Mouse (Mus musculus) limb, embryonic 14.5 days (tissue): ENCODE measurements around the gene Gck. TPM values are rescaled to one million over a fixed set of nuclear protein-coding genes. Genes with fewer than 3 reads are reported as not detected.
A peak's percentile ranks its signal among the peaks of the same experiment; 100 is the strongest.

ENCODE experiments used
- ATAC-seq: fragments of 200-750 bp; cut with Nextera tagmentation; 2 replicates; pipeline ENCODE4 v1.8.0; 2017; ENCODE audit warnings: low read depth, moderate number of reproducible peaks, moderate TSS enrichment; ENCODE audit not compliant: low FRiP score
- DNase-seq: peaks from one replicate; pipeline ENCODE4 v3.0.0-alpha.2; 2015; ENCODE audit warnings: low spot score
- H3K27ac ChIP-seq: fragments of 300-500 bp; sonication (generic); replicated peaks from 2 replicates; pipeline ENCODE4 v1.5.1; 2014; ENCODE audit warnings: low read depth, mild to moderate bottlenecking, low read length, moderate library complexity, mixed read lengths
- H3K27me3 ChIP-seq: fragments of 300-500 bp; sonication (generic); 2 replicates; pipeline ENCODE4 v1.6.1; 2014; ENCODE audit warnings: low read length, mixed read lengths; ENCODE audit not compliant: control insufficient read depth, insufficient read depth
- H3K36me3 ChIP-seq: fragments of 300-500 bp; sonication (generic); 2 replicates; pipeline ENCODE4 v1.6.1; 2014; ENCODE audit warnings: mild to moderate bottlenecking, low read length, moderate library complexity, mixed read lengths; ENCODE audit not compliant: control insufficient read depth, insufficient read depth
- H3K4me1 ChIP-seq: fragments of 300-500 bp; sonication (generic); 2 replicates; pipeline ENCODE4 v1.6.1; 2014; ENCODE audit warnings: antibody characterized with exemption, low read length, mixed read lengths; ENCODE audit not compliant: control insufficient read depth, insufficient read depth
- H3K4me2 ChIP-seq: fragments of 300-500 bp; sonication (generic); replicated peaks from 2 replicates; pipeline ENCODE4 v1.6.1; 2014; ENCODE audit warnings: low read depth, mild to moderate bottlenecking, low read length, moderate library complexity; ENCODE audit not compliant: severe bottlenecking
- H3K4me3 ChIP-seq: fragments of 300-500 bp; sonication (generic); replicated peaks from 2 replicates; pipeline ENCODE4 v1.5.1; 2014; ENCODE audit warnings: low read length
- H3K9ac ChIP-seq: fragments of 300-500 bp; sonication (generic); 2 replicates; pipeline ENCODE4 v1.6.1; 2014; ENCODE audit warnings: mild to moderate bottlenecking, low read depth, low read length, moderate library complexity; ENCODE audit not compliant: severe bottlenecking
- H3K9me3 ChIP-seq: fragments of 300-500 bp; sonication (generic); 2 replicates; pipeline ENCODE4 v1.6.1; 2016; ENCODE audit warnings: low read length; ENCODE audit not compliant: control insufficient read depth
- POLR2A ChIP-seq: fragments of 200-500 bp; IDR thresholded peaks from 2 replicates; pipeline ENCODE4 v1.8.0; 2012; ENCODE audit warnings: inconsistent platforms, mild to moderate bottlenecking, moderate library complexity, borderline replicate concordance; ENCODE audit not compliant: insufficient read depth, insufficient read length; ENCODE audit errors: extremely low read depth
- WGBS: fragments of 180-500 bp; shearing (Covaris S2); extraction: QIAGEN DNeasy Blood & Tissue Kit; methylation state at CpG from one replicate; pipeline ENCODE4 v1.1.7; 2014; 5-methylcytosine and 5-hydroxymethylcytosine counted together
- polyA plus RNA-seq, 2 experiments: library from polyadenylated mRNA; depleted of rRNA in 1 of 2; stranded (reverse) in 1 of 2; unstranded in 1 of 2; fragments of >200 nt; fragmentation: Nextera tagmentation in 1 of 2; extraction: Ambion mirVana in 1 of 2; gene quantifications; 2 replicates each; pipeline versions ENCODE4 v1.2.1 to v1.2.3; 2012 to 2014

Gck gene
- polyA plus RNA-seq, 2 experiments: 0.74 to 0.83 TPM

- Histone ChIP-seq H3K4me3 (no peak overlapping the region), H3K27me3 (no peaks in the 10 kb centered on the region), H3K9me3 (no peaks in the 10 kb centered on the region), H3K4me1 (no peaks in the 10 kb centered on the region), H3K36me3 (no peaks in the 10 kb centered on the region), H3K4me2 (no peak overlapping the region), H3K9ac (no peak overlapping the region), H3K27ac (no peak overlapping the region)
- DNase-seq (no peak), ATAC-seq (no peak)
- WGBS: 96% methylated on average over 2 of the region's 2 CpGs
- TF ChIP-seq POLR2A: no peak
Measured at GRCm38 (mm10) chr11:5980108-5980507, 30.2 kb upstream of the Gck start.

- no peak for TF ChIP-seq POLR2A
- 83% methylated on average over 7 of the region's 7 CpGs for WGBS
- no peaks in the 10 kb centered on the region for H3K4me1 ChIP-seq
- H3K4me2 ChIP-seq: no peak overlapping the region
- no peak overlapping the region for H3K27ac ChIP-seq
- no peak for ATAC-seq
- no peaks in the 10 kb centered on the region for H3K27me3 ChIP-seq
- H3K36me3 ChIP-seq: no peaks in the 10 kb centered on the region
- H3K9me3 ChIP-seq: no peaks in the 10 kb centered on the region
- H3K9ac ChIP-seq: no peak overlapping the region
- H3K4me3 ChIP-seq: no peak overlapping the region
- no peak for DNase-seq
Measured at GRCm38 (mm10) chr11:5979088-5979487, 29.2 kb upstream of the Gck start.

- TF ChIP-seq POLR2A: no peak
- Histone ChIP-seq H3K9me3 (no peaks in the 10 kb centered on the region), H3K4me3 (no peak overlapping the region), H3K9ac (no peak overlapping the region), H3K27ac (no peak overlapping the region), H3K36me3 (no peaks in the 10 kb centered on the region), H3K27me3 (no peaks in the 10 kb centered on the region), H3K4me1 (no peaks in the 10 kb centered on the region; the same call in 1 of the 2 replicates), H3K4me2 (no peak overlapping the region)
- 8% methylated on average over 8 of the region's 9 CpGs for WGBS
- ATAC-seq: no peak
- DNase-seq: no peak
Measured at GRCm38 (mm10) chr11:5976106-5976505, 26.2 kb upstream of the Gck start.

GRCm38 (mm10) chr11:5975068-5975467 lies 25.2 kb upstream of the Gck start:
- TF ChIP-seq POLR2A: no peak
- H3K9ac ChIP-seq: no peak overlapping the region
- no peaks in the 10 kb centered on the region for H3K27me3 ChIP-seq
- DNase-seq (no peak), ATAC-seq (peak; percentile 28; the same call in 1 of the 2 replicates)
- no peak overlapping the region for H3K4me2 ChIP-seq
- no peak overlapping the region for H3K27ac ChIP-seq
- H3K4me1 ChIP-seq: no peaks in the 10 kb centered on the region; the same call in 1 of the 2 replicates
- no peaks in the 10 kb centered on the region for H3K36me3 ChIP-seq
- WGBS: 55% methylated on average over 2 of the region's 2 CpGs
- H3K4me3 ChIP-seq: no peak overlapping the region
- no peaks in the 10 kb centered on the region for H3K9me3 ChIP-seq

GRCm38 (mm10) chr11:5974053-5974452 lies 24.2 kb upstream of the Gck start:
- no peak overlapping the region for H3K4me3 ChIP-seq
- H3K4me2 ChIP-seq: no peak overlapping the region
- no peak overlapping the region for H3K27ac ChIP-seq
- TF ChIP-seq POLR2A: no peak
- 83% methylated on average over 6 of the region's 6 CpGs for WGBS
- no peak overlapping the region for H3K9ac ChIP-seq
- no peak for DNase-seq
- no peaks in the 10 kb centered on the region; the same call in 1 of the 2 replicates for H3K4me1 ChIP-seq
- ATAC-seq: no peak
- peaks cover 10% of the 10 kb centered on the region; the same call in 1 of the 2 replicates for H3K36me3 ChIP-seq
- no peaks in the 10 kb centered on the region for H3K27me3 ChIP-seq
- H3K9me3 ChIP-seq: no peaks in the 10 kb centered on the region

GRCm38 (mm10) chr11:5973151-5973550 lies 23.3 kb upstream of the Gck start:
- H3K27ac ChIP-seq: no peak overlapping the region
- 47% methylated on average over 7 of the region's 7 CpGs for WGBS
- no peaks in the 10 kb centered on the region for H3K27me3 ChIP-seq
- H3K9ac ChIP-seq: no peak overlapping the region
- H3K4me1 ChIP-seq: no peaks in the 10 kb centered on the region; the same call in 1 of the 2 replicates
- H3K4me2 ChIP-seq: no peak overlapping the region
- peaks cover 19% of the 10 kb centered on the region for H3K36me3 ChIP-seq
- H3K9me3 ChIP-seq: no peaks in the 10 kb centered on the region
- no peak for TF ChIP-seq POLR2A
- no peak overlapping the region for H3K4me3 ChIP-seq
- ATAC-seq: no peak
- DNase-seq: no peak
